Mouse (Mus musculus): ENCODE measurements around the gene Hnrnpul2.
A peak's percentile ranks its signal among the peaks of the same experiment; 100 is the strongest.
"Not testable (repeated sequence)": the region's sequence is repeated elsewhere in the genome, so short reads cannot be mapped to it uniquely, and the experiment has no call there.

Gene Hnrnpul2

GRCm38 (mm10) chr19:8818801-8819595 is 812 bp upstream of the Hnrnpul2 start, which contains the start of gene Ttc9c:
Ttc9c (minus strand) TSS chr19:8819333.
- peak; percentile 99 for DNase-seq

- no peak for DNase-seq
These were observed 680 bp downstream of the Hnrnpul2 start for GRCm38 (mm10) chr19:8820424-8820956.

- DNase-seq = no peak
These were observed 1.3 kb downstream of the Hnrnpul2 start for GRCm38 (mm10) chr19:8821146-8821545.

GRCm38 (mm10) chr19:8822696-8823095 is 2.9 kb downstream of the Hnrnpul2 start:
- DNase-seq = peak; percentile 71

GRCm38 (mm10) chr19:8829660-8830059 is 9.8 kb downstream of the Hnrnpul2 start, which contains the start of gene AC129217.1:
AC129217.1 (plus strand) TSS chr19:8829773.
- no peak for DNase-seq

- DNase-seq = no peak
These were observed 10.9 kb downstream of the Hnrnpul2 start for GRCm38 (mm10) chr19:8830664-8831063.

GRCm38 (mm10) chr19:8831262-8831661 is 11.5 kb downstream of the Hnrnpul2 start:
- no peak for DNase-seq

- DNase-seq = no peak
These were observed 13.2 kb downstream of the Hnrnpul2 start for GRCm38 (mm10) chr19:8832971-8833370.

GRCm38 (mm10) chr19:8836327-8836726 is 16.5 kb downstream of the Hnrnpul2 start:
- not testable (repeated sequence) for DNase-seq

- peak; percentile 90 for DNase-seq
These were observed 17.5 kb downstream of the Hnrnpul2 start, which contains the start of gene Bscl2 for GRCm38 (mm10) chr19:8837251-8837791. Bscl2 (plus strand) TSS chr19:8837467.

- peak; percentile 80 for DNase-seq
These were observed 18.4 kb downstream of the Hnrnpul2 start for GRCm38 (mm10) chr19:8838041-8838730.

- DNase-seq = peak; percentile 95
These were observed 19.5 kb downstream of the Hnrnpul2 start, which contains the start of gene Gng3 for GRCm38 (mm10) chr19:8839103-8839907. Gng3 (minus strand) TSS chr19:8839194.

- peak; percentile 90 for DNase-seq
These were observed 20.3 kb downstream of the Hnrnpul2 start for GRCm38 (mm10) chr19:8839908-8840791.

GRCm38 (mm10) chr19:8841012-8841411 is 21.2 kb downstream of the Hnrnpul2 start:
- DNase-seq = peak; percentile 69

- DNase-seq = no peak
These were observed 23.2 kb downstream of the Hnrnpul2 start for GRCm38 (mm10) chr19:8842961-8843360.

- peak; percentile 67 for DNase-seq
These were observed 24.7 kb downstream of the Hnrnpul2 start for GRCm38 (mm10) chr19:8844371-8845129.

GRCm38 (mm10) chr19:8848356-8848755 is 28.5 kb downstream of the Hnrnpul2 start:
- DNase-seq = no peak

- peak; percentile 34 for DNase-seq
These were observed 30.6 kb downstream of the Hnrnpul2 start, which contains the start of gene Lrrn4cl for GRCm38 (mm10) chr19:8850402-8850901. Lrrn4cl (plus strand) TSS chr19:8850768.

GRCm38 (mm10) chr19:8851639-8852038 is 31.8 kb downstream of the Hnrnpul2 start:
- DNase-seq = peak; percentile 19

Data from cerebellum, adult 9-11 months (tissue).